In the genomic region with DNA sequence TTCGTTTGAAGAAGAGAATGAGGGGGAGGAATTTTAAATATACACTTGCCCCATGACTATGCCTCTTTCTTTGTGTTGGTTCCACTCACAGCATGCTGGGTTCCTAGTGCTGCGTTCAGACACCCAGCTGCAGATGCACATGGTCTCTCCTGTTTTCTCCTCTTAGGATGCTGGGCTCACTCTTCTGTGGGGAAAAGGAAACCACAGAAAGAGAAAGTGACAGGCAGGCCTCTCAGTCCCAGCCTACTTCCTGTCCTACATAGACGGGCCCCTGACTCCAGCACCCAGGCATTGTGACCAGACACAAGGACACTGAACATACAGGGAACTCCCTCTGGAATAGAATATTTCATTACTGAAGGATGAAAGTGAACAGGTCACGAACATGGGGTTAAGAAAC, we compare ENCODE assay signal across 15 mouse cellular contexts. TPM values are rescaled to one million over a fixed set of nuclear protein-coding genes. Genes with fewer than 3 reads are reported as not detected.
DNase-seq lines count a peak whose midpoint lies in the region; ATAC-seq and TF ChIP-seq lines count a peak whose summit lies in the region.
"Had no signal": no experiment of that assay in that cellular context is flagged by ENCODE, and none has a peak within 500 bp of the region (broad histone marks: within the 10 kb centered on the region; RNA-seq: fewer than 3 reads in every experiment).

No protein-coding gene starts in this region.

- TF ChIP-seq CTCF in bone marrow, adult 2 months (IDR thresholded peaks at IDR 0.05; ENCODE audit: control insufficient read depth, insufficient read depth, low read length): no peak
- TF ChIP-seq CTCF in liver, postnatal 0 days (IDR thresholded peaks at IDR 0.05; ENCODE audit: low read depth): no peak

- no peak for TF ChIP-seq POLR2A in bone marrow, adult 2 months (IDR thresholded peaks at IDR 0.05; ENCODE audit: borderline replicate concordance, control insufficient read depth, low read depth, low read length)

- no peak overlapping the region for H3K4me3 ChIP-seq in bone marrow, adult 2 months (replicated peaks; ENCODE audit: control insufficient read depth, low read depth, low read length)
- H3K4me3 ChIP-seq in liver, postnatal 0 days (ENCODE audit: low read depth, low read length): no peak overlapping the region
- H3K4me3 ChIP-seq: forebrain, embryonic 12.5 days; intestine, embryonic 15.5 days; left cerebral cortex, adult 2 months had no signal

- 9% methylated on average over 4 of the region's 4 CpGs for WGBS in bone marrow, adult 2 months
- 30% methylated on average over 4 of the region's 4 CpGs for WGBS in liver, postnatal 0 days (ENCODE audit: insufficient replicate concordance)

- ATAC-seq in liver, postnatal 0 days: peak; percentile 11; the same call in 1 of the 2 replicates
- ATAC-seq: intestine, embryonic 15.5 days had no signal

- no peak for TF ChIP-seq EP300 in liver, postnatal 0 days (IDR thresholded peaks at IDR 0.05; ENCODE audit: low read depth)

- peak; percentile 85 for DNase-seq in heart, adult 11 months
- DNase-seq in heart, adult 18-20 months: no peak
- no peak for DNase-seq in liver, postnatal 0 days
- peak; percentile 70 for DNase-seq in thymus, postnatal 0 days (ENCODE audit: low spot score)
- no peak for DNase-seq in cerebellum, adult 11 months
- no peak for DNase-seq in urinary bladder, adult 18-20 months (ENCODE audit: low spot score in 2 of 2)
- DNase-seq in layer of hippocampus, postnatal 14 days (ENCODE audit: low spot score in 2 of 2): no peak
- DNase-seq: cerebellum, postnatal 25 days; gastrocnemius, postnatal 10 days; heart, postnatal 14 days; kidney, postnatal 36 days had no signal

- peak overlapping the region; percentile 32; the same call in 1 of the 2 replicates for H3K27ac ChIP-seq in bone marrow, adult 2 months (ENCODE audit: control insufficient read depth, insufficient read depth, low read depth, low read length, poor library complexity)
- H3K27ac ChIP-seq in liver, postnatal 0 days (ENCODE audit: low read depth): 0 out of 2 replicates have a peak overlapping the region, but pooled peaks have one; percentile 11
- H3K27ac ChIP-seq: forebrain, embryonic 12.5 days; intestine, embryonic 15.5 days; left cerebral cortex, adult 2 months had no signal

- no peak overlapping the region for H3K9ac ChIP-seq in liver, postnatal 0 days (replicated peaks)
- H3K9ac ChIP-seq: forebrain, embryonic 12.5 days; intestine, embryonic 15.5 days had no signal

- no peaks in the 10 kb centered on the region for H3K36me3 ChIP-seq in liver, postnatal 0 days (replicated peaks; ENCODE audit: insufficient read depth, low read length)
- H3K36me3 ChIP-seq: forebrain, embryonic 12.5 days; intestine, embryonic 15.5 days had no signal

- H3K4me2 ChIP-seq in liver, postnatal 0 days (ENCODE audit: low read depth, low read length): peak overlapping the region; percentile 8; the same call in 1 of the 2 replicates
- H3K4me2 ChIP-seq: forebrain, embryonic 12.5 days; intestine, embryonic 15.5 days had no signal

- H3K4me1 ChIP-seq in bone marrow, adult 2 months (ENCODE audit: control insufficient read depth, insufficient read depth, low read length): peaks cover 13% of the 10 kb centered on the region
- peaks cover 31% of the 10 kb centered on the region for H3K4me1 ChIP-seq in liver, postnatal 0 days (ENCODE audit: insufficient read depth)
- H3K4me1 ChIP-seq: forebrain, embryonic 12.5 days; intestine, embryonic 15.5 days had no signal

- H3K27me3 ChIP-seq in liver, postnatal 0 days (ENCODE audit: insufficient read depth, low read length): no peaks in the 10 kb centered on the region
- H3K27me3 ChIP-seq: forebrain, embryonic 12.5 days; intestine, embryonic 15.5 days had no signal

- no peaks in the 10 kb centered on the region for H3K9me3 ChIP-seq in liver, postnatal 0 days (ENCODE audit: low read length)
- H3K9me3 ChIP-seq: forebrain, embryonic 12.5 days; intestine, embryonic 15.5 days had no signal

RNA-seq across cellular contexts. Expression of a gene that starts 15.5 kb away (rescaled TPM):
- 100 to 1,000 TPM; 145 to 182 TPM for total RNA-seq in heart, adult 18-20 months (2021)
- polyA plus RNA-seq in bone marrow, adult 2 months (2011; ENCODE audit: insufficient read depth, insufficient read length, low replicate concordance, missing spikeins): 15.5 and 30.1 TPM in 2 replicates
- 6.5 and 6.7 TPM in 2 replicates for polyA plus RNA-seq in liver, postnatal 0 days (2015; fragmentation: Nextera tagmentation; extraction: Ambion mirVana)
- polyA plus RNA-seq in thymus, postnatal 0 days (2015; fragmentation: Nextera tagmentation; extraction: Ambion mirVana): 5.0 and 6.1 TPM in 2 replicates
- total RNA-seq in layer of hippocampus, postnatal 14 days (2021): 1 to 10 TPM; 5.4 to 5.5 TPM

RNA-seq across cellular contexts. Expression of a gene that starts 19.7 kb away (rescaled TPM):
- 1 to 10 TPM; 1.3 to 1.7 TPM for total RNA-seq in heart, adult 18-20 months (2021)
- polyA plus RNA-seq in bone marrow, adult 2 months (2011; ENCODE audit: insufficient read depth, insufficient read length, low replicate concordance, missing spikeins): 16.0 and 16.5 TPM in 2 replicates
- 19.2 and 24.1 TPM in 2 replicates for polyA plus RNA-seq in liver, postnatal 0 days (2015; fragmentation: Nextera tagmentation; extraction: Ambion mirVana)
- polyA plus RNA-seq in thymus, postnatal 0 days (2015; fragmentation: Nextera tagmentation; extraction: Ambion mirVana): 48.3 and 54.4 TPM in 2 replicates
- not detected for total RNA-seq in layer of hippocampus, postnatal 14 days (2021)

RNA-seq across cellular contexts. Expression of a gene that starts 42.6 kb away (rescaled TPM):
- 1 to 10 TPM; 6.7 to 7.9 TPM for total RNA-seq in heart, adult 18-20 months (2021)
- 1.4 and 2.4 TPM in 2 replicates for polyA plus RNA-seq in bone marrow, adult 2 months (2011; ENCODE audit: insufficient read depth, insufficient read length, low replicate concordance, missing spikeins)
- polyA plus RNA-seq in liver, postnatal 0 days (2015; fragmentation: Nextera tagmentation; extraction: Ambion mirVana): 3.9 and 4.2 TPM in 2 replicates
- polyA plus RNA-seq in thymus, postnatal 0 days (2015; fragmentation: Nextera tagmentation; extraction: Ambion mirVana): 7.3 and 8.0 TPM in 2 replicates
- 10 to 100 TPM; 11.2 to 12.0 TPM for total RNA-seq in layer of hippocampus, postnatal 14 days (2021)

Comparison
In these comparisons a context has a peak if more than half of its experiments do, and no peak if none do; other contexts are left out.
1. DNase-seq: peak in heart, adult 11 months (single experiment) and thymus, postnatal 0 days (single experiment); none in heart, adult 18-20 months (0 of 2), liver, postnatal 0 days (single experiment), cerebellum, adult 11 months (single experiment), urinary bladder, adult 18-20 months (0 of 2) and layer of hippocampus, postnatal 14 days (0 of 2).